Comparison of ENCODE assay signal across 15 mouse cellular contexts in genomic region chr11:7279891-7280290, GRCm38 (mm10).
DNase-seq lines count a peak whose midpoint lies in the region; ATAC-seq and TF ChIP-seq lines count a peak whose summit lies in the region.
"Had no signal": no experiment of that assay in that cellular context is flagged by ENCODE, and none has a peak within 500 bp of the region (broad histone marks: within the 10 kb centered on the region; RNA-seq: fewer than 3 reads in every experiment).

No protein-coding gene starts in this region.

- dilution Hi-C loops in CH12.LX (cut with MboI; ENCODE audit: extremely low pct_ligation_motif_present, extremely low pct_unique_long_range_greater_than_20kb, low sequenced_read_pairs), result no loop called here

- no peaks in the 10 kb centered on the region for H3K4me1 ChIP-seq in kidney, embryonic 15.5 days
- H3K4me1 ChIP-seq in CH12.LX (ENCODE audit: control insufficient read depth in 1 of 2, insufficient read depth in 2 of 2), result no peaks in the 10 kb centered on the region
- H3K4me1 ChIP-seq: heart, embryonic 12.5 days; liver, embryonic 15.5 days had no signal

- no peak overlapping the region for H3K27ac ChIP-seq in kidney, embryonic 15.5 days
- H3K27ac ChIP-seq in CH12.LX (ENCODE audit: insufficient read depth, low read depth), result no peak overlapping the region
- H3K27ac ChIP-seq: limb, embryonic 10.5 days; liver, embryonic 15.5 days had no signal

- TF ChIP-seq EP300 in CH12.LX (IDR thresholded peaks at IDR 0.05; ENCODE audit: low read length), result no peak

- H3K4me3 ChIP-seq in kidney, embryonic 15.5 days (replicated peaks), result no peak overlapping the region
- H3K4me3 ChIP-seq in CH12.LX (replicated peaks in 1 of 3; ENCODE audit: low read depth in 2 of 3, low read length in 2 of 3, poor library complexity in 1 of 3), result no peak overlapping the region
- H3K4me3 ChIP-seq: heart, embryonic 12.5 days; limb, embryonic 10.5 days; liver, embryonic 15.5 days had no signal

- no peak for TF ChIP-seq POLR2A in CH12.LX (IDR thresholded peaks at IDR 0.05; ENCODE audit: low read depth, low read length)

- 74% methylated on average over 2 of the region's 2 CpGs for WGBS in kidney, embryonic 15.5 days

- no peak overlapping the region for H3K4me2 ChIP-seq in kidney, embryonic 15.5 days
- H3K4me2 ChIP-seq in CH12.LX (ENCODE audit: insufficient read depth, low read depth, poor library complexity, severe bottlenecking), result no peak overlapping the region
- H3K4me2 ChIP-seq: heart, embryonic 12.5 days; liver, embryonic 15.5 days had no signal

- no peak for ATAC-seq in cerebellum, adult (ENCODE audit: insufficient number of reproducible peaks, low FRiP score, low TSS enrichment)
- no peak for ATAC-seq in kidney, embryonic 15.5 days (replicated peaks; ENCODE audit: low FRiP score)
- ATAC-seq: intestine, embryonic 16.5 days had no signal

- no peaks in the 10 kb centered on the region for H3K27me3 ChIP-seq in kidney, embryonic 15.5 days
- peaks cover 4% of the 10 kb centered on the region for H3K27me3 ChIP-seq in CH12.LX (replicated peaks)
- H3K27me3 ChIP-seq: heart, embryonic 12.5 days; liver, embryonic 15.5 days had no signal

- no peaks in the 10 kb centered on the region for H3K9me3 ChIP-seq in kidney, embryonic 15.5 days (replicated peaks)
- H3K9me3 ChIP-seq in CH12.LX (replicated peaks; ENCODE audit: low read length), result peaks cover 30% of the 10 kb centered on the region
- H3K9me3 ChIP-seq: heart, embryonic 12.5 days; limb, embryonic 10.5 days; liver, embryonic 15.5 days had no signal

- no peak overlapping the region for H3K9ac ChIP-seq in kidney, embryonic 15.5 days
- H3K9ac ChIP-seq in CH12.LX (ENCODE audit: insufficient read depth, low read depth), result no peak overlapping the region
- H3K9ac ChIP-seq: heart, embryonic 12.5 days; liver, embryonic 15.5 days had no signal

- peak; percentile 27 to 28 for DNase-seq in cerebellum, postnatal 14 days
- peak; percentile 19 to 44 for DNase-seq in kidney, postnatal 36 days
- DNase-seq in CH12.LX (ENCODE audit: extremely low read depth) (peak; percentile 6), ZHBTc4 (ENCODE audit: low read depth, low spot score) (peak; percentile 33)
- DNase-seq in urinary bladder, adult 18-20 months (ENCODE audit: low spot score in 2 of 2), result no peak
- DNase-seq: adrenal gland, adult 2 months; gastrocnemius, postnatal 14 days; spleen, adult 18-20 months; thymus, postnatal 36 days had no signal

- no peaks in the 10 kb centered on the region for H3K36me3 ChIP-seq in kidney, embryonic 15.5 days
- H3K36me3 ChIP-seq in CH12.LX (replicated peaks in 1 of 2; ENCODE audit: control insufficient read depth in 1 of 2, insufficient read depth in 1 of 2, low read length in 1 of 2), result no peaks in the 10 kb centered on the region
- H3K36me3 ChIP-seq: heart, embryonic 12.5 days; limb, embryonic 10.5 days; liver, embryonic 15.5 days had no signal

- H3K79me2 ChIP-seq in CH12.LX (replicated peaks; ENCODE audit: control insufficient read depth, extremely low read depth, insufficient read depth, poor library complexity, severe bottlenecking), result no peaks in the 10 kb centered on the region

- in situ Hi-C loops in CH12.LX (cut with MboI; ENCODE audit: low pct_ligation_motif_present, low pct_unique_long_range_greater_than_20kb, low sequenced_read_pairs), result no loop called here

- TF ChIP-seq CTCF in CH12.LX (conservative IDR thresholded peaks at IDR 0.05 in 1 of 2, IDR thresholded peaks at IDR 0.05 in 1 of 2; ENCODE audit: low read depth in 2 of 2, low read length in 2 of 2), result peak in 1 of 2 experiments; percentile 47; a peak in 2 of 4 replicates

- TF ChIP-seq RAD21 in CH12.LX (IDR thresholded peaks at IDR 0.05; ENCODE audit: low read depth, low read length), result peak; percentile 22

TF ChIP-seq in CH12.LX, 34 proteins besides CTCF, POLR2A, EP300 and RAD21:
- TF ChIP-seq USF1 (IDR thresholded peaks at IDR 0.05; ENCODE audit: low read depth, low read length), result no peak
- TF ChIP-seq KAT2A (IDR thresholded peaks at IDR 0.05; ENCODE audit: insufficient replicate concordance, low read length), result no peak
- TF ChIP-seq MYC (IDR thresholded peaks at IDR 0.05; ENCODE audit: low read depth, low read length), result no peak
- TF ChIP-seq MXI1 (IDR thresholded peaks at IDR 0.05; ENCODE audit: low read depth, low read length), result no peak
- no peak for TF ChIP-seq CHD2 (IDR thresholded peaks at IDR 0.05; ENCODE audit: low read length)
- TF ChIP-seq MAZ (IDR thresholded peaks at IDR 0.05; ENCODE audit: low read depth, low read length), result no peak
- no peak for TF ChIP-seq ZC3H11A (IDR thresholded peaks at IDR 0.05; ENCODE audit: low read depth, low read length)
- no peak for TF ChIP-seq JUND (conservative IDR thresholded peaks at IDR 0.05; ENCODE audit: low read depth, low read length)
- TF ChIP-seq ZNF384 (IDR thresholded peaks at IDR 0.05; ENCODE audit: low read depth, low read length), result no peak
- no peak for TF ChIP-seq PAX5 (IDR thresholded peaks at IDR 0.05; ENCODE audit: low read length)
- TF ChIP-seq SIN3A (IDR thresholded peaks at IDR 0.05; ENCODE audit: low read length), result no peak
- no peak for TF ChIP-seq E2F4 (IDR thresholded peaks at IDR 0.05; ENCODE audit: insufficient replicate concordance, low read depth, low read length)
- no peak for TF ChIP-seq JUN (IDR thresholded peaks at IDR 0.05; ENCODE audit: insufficient read depth, low read depth, low read length)
- no peak for TF ChIP-seq TCF12 (IDR thresholded peaks at IDR 0.05; ENCODE audit: low read depth, low read length)
TF ChIP-seq in CH12.LX: peak in this region for 0.

Comparison
In these comparisons a context has a peak if more than half of its experiments do, and no peak if none do; other contexts are left out.
1. DNase-seq: peak in cerebellum, postnatal 14 days (2 of 2), kidney, postnatal 36 days (2 of 2), CH12.LX (single experiment) and ZHBTc4 (single experiment); none in urinary bladder, adult 18-20 months (0 of 2).